Mouse (Mus musculus) cerebral cortex, adult 2 months (tissue): ENCODE data around the gene Phactr3.

ENCODE experiments used
- WGBS: fragments of 180-500 bp; shearing (Covaris S2); methylation state at CpG from one replicate; pipeline ENCODE4 v1.1.7; 2018; 5-methylcytosine and 5-hydroxymethylcytosine counted together

Gene Phactr3

DNA sequence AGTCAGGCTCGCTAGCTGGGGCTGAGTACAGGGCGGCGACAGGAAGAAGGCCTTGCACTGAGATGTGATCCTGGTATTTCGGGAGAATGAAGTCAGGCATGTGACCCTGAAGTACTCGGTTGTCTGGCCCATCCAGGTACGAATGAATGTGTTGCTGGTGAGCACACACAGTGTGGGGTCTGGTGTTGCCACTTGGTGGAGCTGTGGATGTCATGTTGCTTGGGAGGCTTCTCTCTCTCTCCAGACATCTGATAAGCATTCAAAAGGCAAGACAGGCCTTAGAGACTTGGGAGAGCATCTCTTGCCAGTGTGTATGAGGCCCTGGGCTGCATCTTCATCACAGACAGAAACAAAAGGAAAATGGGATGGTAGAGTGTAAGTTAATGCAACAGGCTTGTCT lies 77.3 kb downstream of the Phactr3 start:
- WGBS, result 88% methylated on average over 6 of the region's 6 CpGs

- 90% methylated on average over 1 of the region's 1 CpGs for WGBS
Observed at GRCm38 (mm10) chr2:178197542-178197941, 78.8 kb downstream of the Phactr3 start.

DNA sequence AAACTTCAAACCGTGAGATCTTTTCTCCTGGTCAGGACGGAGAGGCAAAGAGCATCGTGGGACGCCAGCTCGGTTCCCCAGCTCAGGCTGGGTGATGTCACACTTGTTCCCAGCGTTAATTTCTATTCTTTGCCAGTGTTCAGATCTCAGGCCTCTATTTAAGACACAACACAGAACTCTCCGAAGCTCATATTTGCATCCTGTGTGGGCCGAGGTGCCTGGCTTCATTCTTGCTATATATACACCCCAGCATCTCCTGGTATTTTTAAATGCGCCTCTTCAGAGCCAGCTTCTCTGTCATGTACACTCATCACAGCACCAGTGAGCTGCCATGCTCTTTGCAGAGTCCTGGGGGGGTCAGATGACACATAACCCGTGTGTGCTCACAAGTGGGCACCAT lies 85.7 kb downstream of the Phactr3 start:
- 32% methylated on average over 10 of the region's 10 CpGs for WGBS

DNA sequence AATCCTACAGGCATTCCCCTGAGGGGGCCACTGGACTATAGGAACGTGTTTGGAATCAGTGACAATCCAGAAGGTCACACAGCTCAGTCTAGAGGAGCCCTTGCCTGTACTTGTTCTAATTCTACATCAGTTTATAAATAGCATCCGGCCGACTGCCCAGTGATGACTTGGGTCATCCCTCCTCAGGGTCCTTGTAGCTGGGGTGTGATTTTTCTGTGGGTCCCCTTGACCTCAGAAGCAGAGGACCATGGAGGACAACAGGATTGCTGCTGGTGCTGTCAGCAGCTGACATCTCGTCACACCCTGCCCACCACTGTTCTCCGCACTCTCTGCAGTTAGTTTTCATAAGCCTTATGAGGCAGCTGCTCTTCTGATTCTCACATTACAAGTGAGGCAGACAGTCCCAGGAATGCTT lies 89.4 kb downstream of the Phactr3 start:
- 39% methylated on average over 5 of the region's 5 CpGs for WGBS

GRCm38 (mm10) chr2:178213826-178214225 lies 95.1 kb downstream of the Phactr3 start:
- WGBS, result 75% methylated on average over 2 of the region's 2 CpGs

DNA sequence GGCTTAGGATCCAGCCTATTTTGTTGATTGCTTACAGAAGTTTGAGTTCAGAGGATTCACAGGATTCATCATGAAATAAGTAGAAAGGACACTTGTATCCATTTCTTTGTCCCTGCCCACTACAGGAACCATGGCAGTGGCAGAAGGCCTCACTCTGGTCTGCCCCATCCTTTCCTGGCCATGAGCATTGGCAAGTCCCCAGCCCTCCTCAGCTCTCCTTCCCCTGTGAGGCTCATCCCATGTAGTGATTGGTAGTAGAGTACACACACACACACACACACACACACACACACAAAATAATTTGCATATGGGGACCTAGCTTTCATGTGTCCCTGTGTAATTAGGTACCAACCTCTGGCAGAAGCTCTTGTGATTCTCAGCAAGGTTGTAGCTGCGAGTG lies 95.8 kb downstream of the Phactr3 start:
- WGBS, result 51% methylated on average over 1 of the region's 1 CpGs

DNA sequence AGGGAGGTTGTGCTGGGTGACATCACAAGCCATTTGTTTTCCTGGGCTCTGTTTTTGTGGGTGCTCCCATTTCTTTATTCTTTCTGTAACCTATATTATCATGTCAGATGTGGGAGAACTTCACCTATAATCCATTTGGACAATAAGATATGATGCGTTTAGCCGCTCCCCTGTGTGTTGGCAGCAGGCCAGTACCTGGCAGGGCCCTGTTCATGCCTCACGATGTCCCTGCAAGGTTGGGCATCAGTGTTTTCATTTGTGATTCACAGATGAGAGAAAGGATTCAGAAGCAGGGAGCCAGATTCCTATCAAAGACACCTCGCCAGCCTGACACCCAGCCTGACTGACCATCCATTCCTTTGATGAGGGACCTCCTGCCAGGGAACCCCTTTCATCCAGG lies 99.7 kb downstream of the Phactr3 start:
- WGBS, result 41% methylated on average over 4 of the region's 4 CpGs

- WGBS, result 36% methylated on average over 5 of the region's 5 CpGs
Observed at GRCm38 (mm10) chr2:178219454-178220147, 100.8 kb downstream of the Phactr3 start.

DNA sequence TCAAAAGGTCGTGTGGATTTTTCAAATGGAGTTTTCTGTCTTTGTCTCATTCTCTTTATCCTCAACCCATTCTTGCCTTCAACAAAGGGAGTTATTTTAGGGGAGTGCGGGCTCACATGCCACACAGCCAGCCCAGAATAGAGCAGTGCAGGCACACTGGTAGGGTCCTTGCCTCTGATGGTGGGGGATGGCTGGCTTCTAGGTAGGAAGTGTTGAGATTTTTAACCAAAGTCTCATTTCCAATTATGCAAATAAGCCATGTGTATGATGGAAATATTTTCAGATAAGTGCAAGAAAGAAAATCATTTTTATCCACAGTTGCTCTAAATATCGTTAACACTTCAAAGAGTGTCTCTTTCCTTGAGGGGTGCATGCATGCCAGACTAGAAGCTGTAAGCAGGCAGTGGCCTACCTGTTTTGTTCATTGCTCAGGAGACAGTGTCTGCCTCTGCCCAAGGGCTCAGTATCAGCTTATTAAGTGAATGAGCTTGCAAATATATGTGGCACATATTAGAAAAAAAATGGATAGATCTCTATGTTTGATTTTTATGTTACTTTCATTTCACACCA lies 101.5 kb downstream of the Phactr3 start:
- 24% methylated on average over 3 of the region's 3 CpGs for WGBS

GRCm38 (mm10) chr2:178221003-178221402 lies 102.2 kb downstream of the Phactr3 start:
- WGBS, result 92% methylated on average over 3 of the region's 3 CpGs

DNA sequence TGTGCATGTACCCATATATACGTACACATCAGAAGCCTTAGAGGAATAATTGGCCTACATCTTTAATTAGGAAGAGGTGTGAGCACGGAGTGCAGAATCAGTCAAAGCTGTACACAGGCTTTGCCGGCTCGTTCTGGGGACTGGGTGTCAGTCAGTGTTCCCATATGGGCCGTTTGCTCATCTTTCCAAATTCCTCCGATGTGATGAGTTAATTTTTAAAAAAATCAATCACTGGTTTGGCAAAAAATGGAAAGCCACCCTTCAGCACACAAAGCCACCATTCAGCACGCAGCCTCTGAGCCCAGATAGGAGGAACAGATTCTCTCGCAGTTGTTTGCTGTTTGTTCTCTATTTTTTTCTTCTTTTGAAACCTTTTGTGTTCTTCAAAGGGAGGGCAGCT lies 110.5 kb downstream of the Phactr3 start:
- WGBS, result 47% methylated on average over 8 of the region's 8 CpGs

DNA sequence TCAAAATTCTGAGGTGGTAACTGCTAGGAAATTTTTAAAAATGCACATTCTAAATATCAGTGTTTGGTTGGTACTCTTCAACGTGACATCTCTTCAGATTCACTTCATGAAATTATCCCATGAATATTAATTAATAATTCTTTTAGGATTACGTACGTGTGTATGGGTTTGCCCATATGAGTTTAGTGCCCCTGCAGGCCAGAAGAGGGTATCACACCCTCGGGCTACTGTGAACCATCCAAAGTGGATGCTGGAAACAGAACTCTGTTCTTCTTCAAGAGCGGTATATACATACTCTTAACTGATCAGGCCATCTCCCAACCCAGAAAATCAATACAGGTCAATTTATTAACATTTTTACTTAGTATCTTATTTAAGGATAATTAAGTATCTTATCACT lies 114.7 kb downstream of the Phactr3 start:
- WGBS, result 70% methylated on average over 5 of the region's 5 CpGs

GRCm38 (mm10) chr2:178237056-178237455 lies 118.3 kb downstream of the Phactr3 start:
- WGBS, result 69% methylated on average over 3 of the region's 3 CpGs

DNA sequence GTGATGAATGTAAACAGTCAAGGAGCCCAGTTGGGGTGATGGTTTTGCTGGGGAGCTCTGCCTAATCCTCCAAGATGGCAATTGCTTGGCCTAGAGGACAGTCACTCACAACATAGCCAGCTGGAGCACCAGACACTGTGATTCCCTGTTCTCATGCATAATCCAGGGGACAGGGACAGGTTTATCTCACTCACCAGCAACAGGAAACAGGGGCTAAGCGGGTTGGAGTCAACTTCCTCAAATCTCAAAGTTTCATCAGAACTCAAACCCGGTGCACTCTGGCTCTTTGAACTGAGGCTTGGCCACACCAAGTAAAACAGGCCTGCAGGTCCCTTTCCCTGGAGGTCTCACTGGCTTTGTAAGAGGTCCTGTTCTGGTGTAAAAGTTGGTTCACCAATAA lies 119.7 kb downstream of the Phactr3 start:
- WGBS, result 92% methylated on average over 2 of the region's 2 CpGs

DNA sequence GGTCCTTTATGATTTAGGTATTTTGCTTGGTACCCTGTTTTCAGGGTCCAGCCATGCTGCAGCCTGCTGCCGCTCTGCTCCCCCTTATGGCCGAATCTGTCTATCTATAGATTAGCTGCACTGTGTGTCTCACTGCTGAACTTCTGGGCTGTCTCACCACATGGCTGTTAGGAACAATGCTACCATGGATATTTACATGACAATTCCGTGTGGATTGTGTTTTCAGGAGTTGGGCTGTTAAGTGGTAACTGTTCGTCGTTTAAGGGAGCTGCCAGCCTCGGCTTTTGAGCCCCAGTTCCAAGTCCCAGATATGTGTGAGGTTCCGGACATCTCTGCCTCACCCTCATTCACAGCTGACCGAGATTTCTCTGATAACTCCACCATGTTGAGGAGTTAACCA lies 122.1 kb downstream of the Phactr3 start:
- WGBS, result 61% methylated on average over 8 of the region's 8 CpGs

DNA sequence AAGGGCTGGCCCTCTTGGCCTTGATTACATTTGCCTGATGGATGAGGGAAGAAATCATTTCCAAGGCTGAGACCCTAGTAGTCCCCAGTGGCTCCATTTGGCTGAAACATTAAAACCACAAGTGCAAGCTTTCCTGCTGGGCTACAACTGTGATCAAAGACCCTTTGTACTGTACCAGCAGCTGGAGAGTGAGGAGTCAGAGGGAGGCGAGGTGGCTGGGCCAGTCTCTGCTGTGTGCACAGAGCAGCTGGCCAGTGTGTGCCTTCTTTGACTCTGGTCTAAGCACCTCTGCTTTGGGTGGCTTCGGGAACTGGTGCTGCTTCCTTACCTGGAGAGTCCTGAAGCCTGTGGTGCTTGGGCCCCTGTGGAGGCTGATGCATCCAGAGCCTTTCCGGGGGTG lies 122.6 kb downstream of the Phactr3 start:
- WGBS, result 60% methylated on average over 3 of the region's 3 CpGs

GRCm38 (mm10) chr2:178242996-178243395 lies 124.2 kb downstream of the Phactr3 start:
- WGBS, result 29% methylated on average over 3 of the region's 3 CpGs

GRCm38 (mm10) chr2:178244866-178245265 lies 126.1 kb downstream of the Phactr3 start:
- WGBS, result 65% methylated on average over 1 of the region's 1 CpGs

DNA sequence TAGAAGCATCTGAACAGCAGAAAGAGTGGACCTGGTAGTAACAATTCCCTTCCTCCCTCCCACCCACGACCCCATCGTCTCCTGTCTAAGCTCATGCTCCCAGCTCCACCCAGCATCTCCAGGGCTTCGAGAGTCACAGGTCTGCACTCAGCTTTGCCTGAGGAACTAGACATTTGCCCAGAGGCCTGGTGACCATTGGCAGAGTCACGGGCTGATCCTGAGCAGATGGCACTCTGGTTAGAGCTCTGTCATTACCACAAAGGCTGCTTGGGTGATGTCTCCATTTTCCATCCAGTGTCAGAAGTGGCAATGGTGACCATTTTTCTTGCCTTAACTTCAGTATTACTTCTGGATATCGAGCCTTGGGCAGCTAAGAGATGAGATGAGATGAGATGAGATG lies 127.1 kb downstream of the Phactr3 start:
- 76% methylated on average over 5 of the region's 5 CpGs for WGBS

DNA sequence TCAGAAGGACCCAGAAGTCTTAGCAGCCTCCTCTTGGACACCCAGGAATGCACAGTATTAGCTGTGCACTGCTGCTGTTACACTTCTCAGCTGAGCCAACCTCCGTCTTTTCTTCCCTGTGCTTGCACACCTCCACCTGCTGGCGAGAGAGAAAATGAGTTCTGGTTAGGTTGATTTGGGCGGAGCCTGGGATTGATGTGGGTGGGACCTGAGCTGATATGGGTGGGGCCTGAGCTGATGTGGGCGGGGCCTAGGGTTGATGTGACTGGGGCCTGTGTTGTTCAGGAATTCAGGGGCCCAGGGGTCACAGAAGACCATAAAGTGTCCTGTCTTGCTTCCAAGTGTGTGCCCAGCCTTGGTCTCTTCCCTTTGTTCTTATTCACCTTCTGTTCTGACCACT lies 128.0 kb downstream of the Phactr3 start:
- 56% methylated on average over 4 of the region's 4 CpGs for WGBS

GRCm38 (mm10) chr2:178247274-178247673 lies 128.5 kb downstream of the Phactr3 start:
- WGBS, result 63% methylated on average over 8 of the region's 8 CpGs

DNA sequence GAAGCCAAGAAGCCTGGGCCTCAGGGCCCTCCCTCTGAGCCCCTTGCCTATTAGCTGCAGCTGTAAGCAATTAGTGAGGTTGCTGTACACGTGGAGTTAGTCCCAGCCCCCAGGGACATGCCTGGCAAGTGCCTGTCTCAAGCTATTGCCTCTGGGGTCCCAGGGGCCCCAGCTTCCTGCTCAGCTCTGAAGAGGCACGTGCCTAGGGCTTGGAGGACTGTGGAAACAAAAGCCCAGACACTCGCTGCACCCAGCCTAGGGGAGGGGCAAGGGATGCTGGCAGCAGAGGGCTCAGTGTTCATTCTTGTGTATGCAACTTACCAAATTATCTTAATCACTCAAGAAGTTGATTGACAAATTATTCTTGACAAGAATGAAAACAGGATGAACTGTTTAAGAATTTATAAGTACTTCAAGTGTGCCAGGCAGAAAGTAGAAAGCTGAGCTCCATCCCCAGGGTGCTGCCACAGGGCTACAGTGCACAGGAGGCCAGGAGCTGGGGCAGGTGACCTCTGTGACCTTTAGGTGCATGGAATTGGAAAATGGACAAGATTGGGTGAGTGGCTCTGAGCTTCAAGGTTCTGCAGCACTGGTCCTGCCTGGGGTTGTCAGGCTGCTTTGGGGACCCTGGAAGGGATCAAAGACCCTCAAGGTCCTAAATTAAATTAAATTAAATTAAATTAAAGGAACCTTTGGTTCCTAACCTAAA lies 138.5 kb downstream of the Phactr3 start:
- 12% methylated on average over 3 of the region's 3 CpGs for WGBS

DNA sequence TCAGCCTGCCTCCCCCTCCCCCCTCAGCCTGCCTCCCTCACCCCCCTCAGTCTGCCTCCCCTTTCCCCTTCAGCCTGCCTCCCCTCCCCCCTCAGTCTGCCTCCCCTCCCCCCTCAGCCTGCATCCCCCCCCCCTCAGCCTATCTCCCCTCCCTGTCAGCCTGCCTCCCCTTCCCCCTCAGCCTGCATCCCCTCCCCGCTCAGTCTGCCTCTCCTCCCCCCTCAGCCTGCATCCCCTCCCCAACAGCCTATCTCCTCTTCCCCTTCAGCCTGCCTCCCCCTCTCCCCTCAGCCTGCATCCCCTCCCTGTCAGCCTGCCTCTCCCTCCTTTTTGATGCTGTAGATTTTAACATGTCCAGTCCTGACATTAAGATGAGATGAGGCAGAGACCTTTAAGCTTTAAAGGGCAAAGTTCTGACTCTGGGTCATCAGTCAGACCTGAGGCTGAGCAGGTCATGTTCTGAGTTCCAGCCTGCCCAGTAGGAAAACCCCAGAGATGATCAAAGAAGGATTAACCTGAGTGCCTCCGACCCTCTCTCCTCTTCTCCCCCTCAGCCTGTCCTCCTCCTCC lies 139.3 kb downstream of the Phactr3 start:
- WGBS, result 9% methylated on average over 2 of the region's 2 CpGs
